Mouse (Mus musculus): ENCODE results near the gene Lrriq4. TPM values are rescaled to one million over a fixed set of nuclear protein-coding genes. Genes with fewer than 3 reads are reported as not detected.

Lrriq4 gene
- polyA plus RNA-seq, 1 experiment = not detected

DNA sequence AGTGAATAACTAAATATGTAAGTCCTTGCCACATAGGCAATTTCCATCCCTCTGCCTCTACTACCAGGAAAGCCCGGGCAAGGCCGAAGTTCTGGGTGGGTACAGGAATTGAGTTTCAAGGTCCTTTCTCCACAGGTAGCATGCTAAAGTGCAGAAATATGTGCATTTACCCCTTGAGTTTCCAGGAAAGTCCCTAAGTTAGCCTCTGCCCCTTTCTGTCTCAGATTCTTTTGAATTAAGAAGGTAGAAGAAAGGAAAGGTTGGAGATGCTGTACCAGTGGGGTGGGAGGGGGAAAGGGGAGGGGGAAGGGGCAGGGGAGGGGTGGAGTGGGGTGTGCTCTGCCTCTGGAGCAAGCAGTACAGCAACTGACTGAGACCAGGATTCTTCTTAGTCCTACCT, 4.2 kb downstream of the Lrriq4 start:
- Histone ChIP-seq H3K4me1 (ENCODE audit: control insufficient read depth, insufficient read depth, low read length) (peaks cover 14% of the 10 kb centered on the region), H3K27ac (ENCODE audit: insufficient read depth, low read depth, low read length) (no peak overlapping the region), H3K4me3 (ENCODE audit: insufficient read depth, low read depth, low read length) (no peak overlapping the region)
- TF ChIP-seq CTCF (IDR thresholded peaks at IDR 0.05; ENCODE audit: insufficient read depth, low read depth, low read length) (no peak), POLR2A (IDR thresholded peaks at IDR 0.05; ENCODE audit: insufficient read depth, low read depth, low read length) (no peak)
- WGBS = 98% methylated on average over 2 of the region's 2 CpGs

DNA sequence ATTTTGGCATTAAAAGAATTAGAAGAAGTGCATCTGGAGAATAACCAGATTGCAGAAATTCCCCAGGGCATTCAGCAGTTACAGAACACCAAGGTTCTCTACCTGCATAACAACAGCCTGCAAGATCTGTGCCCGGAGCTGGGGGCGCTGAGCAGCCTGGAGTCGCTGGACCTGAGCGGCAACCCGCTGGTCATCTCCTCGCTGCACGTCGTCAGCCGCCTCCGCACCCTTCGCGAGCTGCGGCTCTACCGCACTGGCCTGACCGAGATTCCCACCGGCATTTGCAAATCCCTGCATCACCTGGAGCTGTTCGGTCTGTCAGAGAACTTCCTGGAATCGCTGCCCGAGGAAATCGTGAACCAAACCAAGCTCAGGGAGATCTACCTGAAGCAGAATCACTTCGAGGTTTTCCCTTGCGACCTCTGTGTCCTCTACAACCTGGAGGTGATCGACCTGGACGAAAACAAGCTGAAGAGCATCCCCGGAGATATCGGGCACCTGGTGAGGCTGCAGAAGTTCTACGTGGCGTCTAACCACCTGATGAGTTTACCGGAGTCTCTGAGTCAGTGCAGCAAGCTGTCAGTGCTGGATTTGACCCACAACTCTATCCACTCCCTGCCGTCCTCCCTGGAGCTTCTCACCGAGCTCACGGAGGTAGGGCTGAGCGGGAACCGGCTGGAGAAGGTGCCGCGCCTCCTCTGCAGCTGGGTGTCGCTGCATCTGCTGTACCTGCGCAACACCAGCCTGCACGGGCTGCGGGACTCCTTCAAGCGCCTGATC, 5.9 kb downstream of the Lrriq4 start:
- TF ChIP-seq CTCF (IDR thresholded peaks at IDR 0.05; ENCODE audit: insufficient read depth, low read depth, low read length) (no peak), POLR2A (IDR thresholded peaks at IDR 0.05; ENCODE audit: insufficient read depth, low read depth, low read length) (no peak)
- WGBS = 1% methylated on average over 41 of the region's 41 CpGs
- peaks cover 14% of the 10 kb centered on the region for H3K4me1 ChIP-seq (ENCODE audit: control insufficient read depth, insufficient read depth, low read length)

DNA sequence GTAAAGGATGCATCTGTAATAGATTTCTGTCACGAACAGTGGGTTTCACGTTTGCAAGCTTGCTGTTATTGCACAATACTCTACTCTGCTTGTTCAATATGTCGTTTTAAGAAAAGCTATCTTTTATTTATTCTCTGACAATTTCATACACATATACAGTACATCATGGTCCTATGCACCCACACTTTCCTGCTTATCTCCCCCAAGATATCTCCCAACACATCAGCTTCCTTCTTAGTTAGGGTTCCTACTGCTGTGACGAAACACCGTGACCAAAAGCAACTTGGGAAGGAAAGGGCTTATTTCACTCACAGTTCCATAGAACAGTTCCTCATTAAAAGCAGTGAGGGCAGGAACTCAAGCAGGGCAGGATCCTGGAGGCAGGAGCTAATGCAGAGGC, 11.6 kb downstream of the Lrriq4 start:
- TF ChIP-seq POLR2A (IDR thresholded peaks at IDR 0.05; ENCODE audit: insufficient read depth, low read depth, low read length) (no peak), CTCF (IDR thresholded peaks at IDR 0.05; ENCODE audit: insufficient read depth, low read depth, low read length) (no peak)
- Histone ChIP-seq H3K4me3 (ENCODE audit: insufficient read depth, low read depth, low read length) (no peak overlapping the region), H3K4me1 (ENCODE audit: control insufficient read depth, insufficient read depth, low read length) (no peaks in the 10 kb centered on the region), H3K27ac (ENCODE audit: insufficient read depth, low read depth, low read length) (no peak overlapping the region)
- 85% methylated on average over 5 of the region's 5 CpGs for WGBS

More for the DNA sequence above, 5.9 kb downstream of the Lrriq4 start:
- peak overlapping the region; percentile 12 for H3K4me3 ChIP-seq (ENCODE audit: insufficient read depth, low read depth, low read length)
- no peak overlapping the region for H3K27ac ChIP-seq (ENCODE audit: insufficient read depth, low read depth, low read length)

DNA sequence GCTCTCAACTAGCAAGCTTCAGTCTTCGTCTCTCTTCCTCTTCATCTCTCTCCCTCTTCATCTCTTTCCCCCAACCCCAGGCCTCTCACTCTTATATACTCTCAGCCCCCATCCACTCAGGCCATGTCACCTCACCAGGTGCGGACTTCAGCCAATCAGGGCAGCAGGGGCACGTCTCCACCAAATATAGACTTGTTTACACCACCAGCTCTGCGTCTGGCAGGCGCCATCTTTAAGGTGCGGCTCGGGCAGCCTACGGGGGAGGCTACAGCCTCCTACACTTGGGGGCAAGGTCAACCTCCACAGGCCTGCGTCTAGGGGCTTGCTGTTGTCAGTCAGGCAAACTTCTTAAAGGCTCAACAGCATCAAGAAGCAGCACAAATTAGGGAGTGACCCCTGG, 14.2 kb downstream of the Lrriq4 start:
- TF ChIP-seq POLR2A (IDR thresholded peaks at IDR 0.05; ENCODE audit: insufficient read depth, low read depth, low read length) (no peak), CTCF (IDR thresholded peaks at IDR 0.05; ENCODE audit: insufficient read depth, low read depth, low read length) (no peak)
- 86% methylated on average over 9 of the region's 9 CpGs for WGBS
- no peaks in the 10 kb centered on the region for H3K4me1 ChIP-seq (ENCODE audit: control insufficient read depth, insufficient read depth, low read length)
- no peak overlapping the region for H3K27ac ChIP-seq (ENCODE audit: insufficient read depth, low read depth, low read length)
- H3K4me3 ChIP-seq (ENCODE audit: insufficient read depth, low read depth, low read length) = no peak overlapping the region

DNA sequence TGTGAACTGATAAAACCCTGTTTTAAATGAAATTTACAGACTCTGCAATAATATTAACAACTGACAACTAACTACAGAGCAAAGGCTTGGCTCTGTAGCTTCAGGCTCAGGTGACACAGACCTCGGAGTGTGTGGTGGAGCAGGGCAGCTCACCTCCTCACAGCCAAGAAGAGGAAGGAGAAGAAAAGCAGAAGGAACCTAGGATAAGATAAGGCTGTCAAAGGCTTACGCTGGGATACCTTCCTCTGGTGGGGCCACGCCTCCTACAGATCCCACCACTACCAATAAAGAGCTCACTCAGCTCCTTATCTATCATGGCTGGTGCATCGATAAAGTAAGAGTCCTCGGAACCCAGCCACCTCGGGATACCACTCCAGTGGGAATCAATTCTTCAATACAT, 38.9 kb downstream of the Lrriq4 start:
- TF ChIP-seq POLR2A (IDR thresholded peaks at IDR 0.05; ENCODE audit: insufficient read depth, low read depth, low read length) (no peak), CTCF (IDR thresholded peaks at IDR 0.05; ENCODE audit: insufficient read depth, low read depth, low read length) (no peak)
- no peaks in the 10 kb centered on the region for H3K4me1 ChIP-seq (ENCODE audit: control insufficient read depth, insufficient read depth, low read length)
- no peak overlapping the region for H3K27ac ChIP-seq (ENCODE audit: insufficient read depth, low read depth, low read length)
- 90% methylated on average over 6 of the region's 6 CpGs for WGBS
- no peak overlapping the region for H3K4me3 ChIP-seq (ENCODE audit: insufficient read depth, low read depth, low read length)

DNA sequence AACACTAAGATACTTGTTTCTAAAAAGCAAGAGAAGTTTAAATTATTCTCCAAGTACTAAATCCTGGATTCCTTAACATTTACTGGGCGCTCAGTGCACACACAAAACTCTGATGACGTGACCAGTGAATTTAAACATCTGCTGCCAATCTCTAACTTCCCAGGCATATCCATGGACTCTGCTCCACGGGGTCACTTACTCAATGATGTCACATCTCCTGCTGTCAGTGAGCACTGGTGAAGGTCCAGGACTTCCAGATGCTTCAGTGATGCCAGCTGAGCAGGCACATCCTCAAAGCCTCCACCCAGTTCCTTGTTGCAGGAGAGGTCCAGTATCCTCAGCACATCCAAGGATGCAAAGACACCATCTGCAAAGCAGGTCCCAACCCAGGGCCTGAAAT, 42.9 kb downstream of the Lrriq4 start:
- no peaks in the 10 kb centered on the region for H3K4me1 ChIP-seq (ENCODE audit: control insufficient read depth, insufficient read depth, low read length)
- no peak overlapping the region for H3K4me3 ChIP-seq (ENCODE audit: insufficient read depth, low read depth, low read length)
- 80% methylated on average over 3 of the region's 3 CpGs for WGBS
- no peak for TF ChIP-seq CTCF (IDR thresholded peaks at IDR 0.05; ENCODE audit: insufficient read depth, low read depth, low read length)
- no peak overlapping the region for H3K27ac ChIP-seq (ENCODE audit: insufficient read depth, low read depth, low read length)

DNA sequence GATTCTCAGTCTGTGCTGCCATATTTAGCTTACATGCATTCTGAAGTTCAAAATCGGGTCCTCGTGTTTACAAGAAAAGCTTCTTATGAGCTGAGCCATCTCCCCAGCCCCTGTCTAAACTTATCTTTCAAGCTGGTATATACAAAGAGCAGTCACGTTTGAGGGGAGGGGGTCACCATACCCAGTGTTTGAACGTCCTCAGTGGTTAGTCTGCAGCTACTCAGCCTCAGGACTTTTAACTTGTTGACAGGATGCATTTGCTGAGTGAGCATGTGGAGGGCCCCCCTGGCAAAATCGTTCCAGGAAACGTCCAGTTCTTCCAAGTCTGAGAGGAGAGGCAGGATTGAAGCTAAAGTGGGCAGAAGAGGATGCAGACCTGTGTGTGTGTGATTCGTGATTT, 46.7 kb downstream of the Lrriq4 start:
- TF ChIP-seq CTCF (IDR thresholded peaks at IDR 0.05; ENCODE audit: insufficient read depth, low read depth, low read length) (no peak), POLR2A (IDR thresholded peaks at IDR 0.05; ENCODE audit: insufficient read depth, low read depth, low read length) (no peak)
- Histone ChIP-seq H3K27ac (ENCODE audit: insufficient read depth, low read depth, low read length) (no peak overlapping the region), H3K4me3 (ENCODE audit: insufficient read depth, low read depth, low read length) (no peak overlapping the region), H3K4me1 (ENCODE audit: control insufficient read depth, insufficient read depth, low read length) (no peaks in the 10 kb centered on the region)
- whole genome bisulfite sequencing = 77% methylated on average over 7 of the region's 7 CpGs

DNA sequence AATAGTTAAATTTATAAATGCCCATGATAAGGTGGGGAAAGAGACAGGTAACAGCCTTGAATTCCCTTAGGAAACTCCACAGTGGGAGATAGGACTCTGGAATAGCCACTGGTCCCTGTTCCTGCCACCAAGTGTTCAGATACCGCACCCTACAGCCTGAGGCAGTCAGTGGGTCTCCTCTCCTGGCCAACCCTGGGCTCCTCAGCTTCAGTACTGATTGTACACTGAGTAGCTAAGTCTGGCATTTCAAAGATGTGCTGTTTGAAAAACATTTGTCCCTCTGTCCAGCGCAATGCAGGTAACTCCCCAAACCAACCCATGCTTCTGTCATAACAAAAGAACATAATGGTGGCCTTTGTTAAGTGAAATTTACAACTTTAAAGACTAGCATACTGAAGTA, 51.4 kb downstream of the Lrriq4 start:
- no peak overlapping the region for H3K27ac ChIP-seq (ENCODE audit: insufficient read depth, low read depth, low read length)
- WGBS = 97% methylated on average over 2 of the region's 2 CpGs
- H3K4me3 ChIP-seq (ENCODE audit: insufficient read depth, low read depth, low read length) = no peak overlapping the region
- H3K4me1 ChIP-seq (ENCODE audit: control insufficient read depth, insufficient read depth, low read length) = no peaks in the 10 kb centered on the region
- TF ChIP-seq POLR2A (IDR thresholded peaks at IDR 0.05; ENCODE audit: insufficient read depth, low read depth, low read length) (no peak), CTCF (IDR thresholded peaks at IDR 0.05; ENCODE audit: insufficient read depth, low read depth, low read length) (no peak)

DNA sequence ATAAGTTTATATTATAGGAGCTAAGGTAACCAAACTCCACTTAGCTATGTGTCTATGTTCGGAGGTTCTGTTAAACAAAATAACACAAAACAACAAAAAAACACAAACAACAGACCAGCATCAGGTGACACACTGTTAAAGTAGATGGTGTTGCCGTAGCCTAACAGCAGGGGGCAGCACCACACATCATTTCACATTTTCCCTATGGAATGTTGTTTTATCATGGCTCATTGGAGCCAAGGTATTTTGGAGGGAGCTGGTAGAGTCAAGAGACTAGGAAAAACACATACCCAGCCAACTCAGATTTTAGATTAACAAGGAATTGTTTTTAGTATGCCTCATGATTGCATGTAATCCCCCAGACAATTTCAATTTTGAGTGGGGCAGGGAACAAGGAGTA, 52.0 kb downstream of the Lrriq4 start:
- Histone ChIP-seq H3K4me1 (ENCODE audit: control insufficient read depth, insufficient read depth, low read length) (no peaks in the 10 kb centered on the region), H3K27ac (ENCODE audit: insufficient read depth, low read depth, low read length) (no peak overlapping the region), H3K4me3 (ENCODE audit: insufficient read depth, low read depth, low read length) (no peak overlapping the region)
- TF ChIP-seq CTCF (IDR thresholded peaks at IDR 0.05; ENCODE audit: insufficient read depth, low read depth, low read length) = no peak
- no peak for TF ChIP-seq POLR2A (IDR thresholded peaks at IDR 0.05; ENCODE audit: insufficient read depth, low read depth, low read length)
- WGBS = 10% methylated on average over 2 of the region's 2 CpGs

All from olfactory bulb, adult 2 months (tissue).